Mouse (Mus musculus): ENCODE measurements around the gene Cog7.

The Cog7 gene

GRCm38 (mm10) chr7:121981307-121981871 lies at the start of gene Cog7:
Gene Cog7 (minus strand): TSS chr7:121981711.
- in situ Hi-C loops (cut with MboI; ENCODE audit: low sequenced_read_pairs): no loop called here

- in situ Hi-C loops (cut with MboI; ENCODE audit: low sequenced_read_pairs): no loop called here
Measured at GRCm38 (mm10) chr7:122022131-122022530, 40.6 kb upstream of the Cog7 start.

- in situ Hi-C loops (cut with MboI; ENCODE audit: low sequenced_read_pairs): no loop called here
Measured at GRCm38 (mm10) chr7:122020667-122021354, 39.3 kb upstream of the Cog7 start, which contains the start of gene Gga2. Gene Gga2 (minus strand): TSS chr7:122021222.

GRCm38 (mm10) chr7:122020273-122020666 lies 38.8 kb upstream of the Cog7 start:
- in situ Hi-C loops (cut with MboI; ENCODE audit: low sequenced_read_pairs): no loop called here

- in situ Hi-C loops (cut with MboI; ENCODE audit: low sequenced_read_pairs): no loop called here
Measured at GRCm38 (mm10) chr7:122018978-122019377, 37.5 kb upstream of the Cog7 start.

GRCm38 (mm10) chr7:122018247-122018646 lies 36.7 kb upstream of the Cog7 start:
- in situ Hi-C loops (cut with MboI; ENCODE audit: low sequenced_read_pairs): no loop called here

- in situ Hi-C loops (cut with MboI; ENCODE audit: low sequenced_read_pairs): no loop called here
Measured at GRCm38 (mm10) chr7:122015734-122016133, 34.2 kb upstream of the Cog7 start.

GRCm38 (mm10) chr7:122015105-122015504 lies 33.6 kb upstream of the Cog7 start:
- in situ Hi-C loops (cut with MboI; ENCODE audit: low sequenced_read_pairs): no loop called here

- in situ Hi-C loops (cut with MboI; ENCODE audit: low sequenced_read_pairs): no loop called here
Measured at GRCm38 (mm10) chr7:122012949-122013348, 31.4 kb upstream of the Cog7 start.

- in situ Hi-C loops (cut with MboI; ENCODE audit: low sequenced_read_pairs): no loop called here
Measured at GRCm38 (mm10) chr7:122012370-122012769, 30.9 kb upstream of the Cog7 start.

- in situ Hi-C loops (cut with MboI; ENCODE audit: low sequenced_read_pairs): no loop called here
Measured at GRCm38 (mm10) chr7:122000396-122000795, 18.9 kb upstream of the Cog7 start.

- in situ Hi-C loops (cut with MboI; ENCODE audit: low sequenced_read_pairs): no loop called here
Measured at GRCm38 (mm10) chr7:121995961-121996360, 14.4 kb upstream of the Cog7 start.

GRCm38 (mm10) chr7:121975031-121975430 lies 6.5 kb downstream of the Cog7 start:
- in situ Hi-C loops (cut with MboI; ENCODE audit: low sequenced_read_pairs): no loop called here

GRCm38 (mm10) chr7:121971698-121972097 lies 9.8 kb downstream of the Cog7 start:
- in situ Hi-C loops (cut with MboI; ENCODE audit: low sequenced_read_pairs): no loop called here

- in situ Hi-C loops (cut with MboI; ENCODE audit: low sequenced_read_pairs): no loop called here
Measured at GRCm38 (mm10) chr7:121970250-121970649, 11.3 kb downstream of the Cog7 start.

- in situ Hi-C loops (cut with MboI; ENCODE audit: low sequenced_read_pairs): loop anchor here (10.0 kb wide), 1 partner anchor 234 kb away; the partner anchor contains the start of gene Scnn1g
Measured at GRCm38 (mm10) chr7:121968816-121969215, 12.7 kb downstream of the Cog7 start.

- in situ Hi-C loops (cut with MboI; ENCODE audit: low sequenced_read_pairs): loop anchor here (10.0 kb wide), 1 partner anchor 233 kb away; the partner anchor contains the start of gene Scnn1g
Measured at GRCm38 (mm10) chr7:121968242-121968641, 13.3 kb downstream of the Cog7 start.

GRCm38 (mm10) chr7:121966169-121966568 lies 15.3 kb downstream of the Cog7 start:
- in situ Hi-C loops (cut with MboI; ENCODE audit: low sequenced_read_pairs): loop anchor here (10.0 kb wide), 1 partner anchor 231 kb away; the partner anchor contains the start of gene Scnn1g

- in situ Hi-C loops (cut with MboI; ENCODE audit: low sequenced_read_pairs): loop anchor here (10.0 kb wide), 1 partner anchor 229 kb away; the partner anchor contains the start of gene Scnn1g
Measured at GRCm38 (mm10) chr7:121963883-121964398, 17.6 kb downstream of the Cog7 start.

- in situ Hi-C loops (cut with MboI; ENCODE audit: low sequenced_read_pairs): loop anchor here (10.0 kb wide), 1 partner anchor 228 kb away; the partner anchor contains the start of gene Scnn1g
Measured at GRCm38 (mm10) chr7:121962571-121962959, 18.9 kb downstream of the Cog7 start.

GRCm38 (mm10) chr7:121961913-121962570 lies 19.5 kb downstream of the Cog7 start:
- in situ Hi-C loops (cut with MboI; ENCODE audit: low sequenced_read_pairs): loop anchor here (10.0 kb wide), 1 partner anchor 227 kb away; the partner anchor contains the start of gene Scnn1g
